Mouse (Mus musculus): ENCODE measurements around the gene Cdh12. TPM values are rescaled to one million over a fixed set of nuclear protein-coding genes. Genes with fewer than 3 reads are reported as not detected.

The Cdh12 gene
- polyA plus RNA-seq, 1 experiment: 0.73 TPM

GRCm38 (mm10) chr15:20967463-20967862 is 518.4 kb downstream of the Cdh12 start:
- H3K27ac ChIP-seq (ENCODE audit: control insufficient read depth, insufficient read depth, low read depth, low read length): no peak overlapping the region
- no peaks in the 10 kb centered on the region for H3K27me3 ChIP-seq (ENCODE audit: control insufficient read depth, insufficient read depth, low read length)
- no peak overlapping the region for H3K4me3 ChIP-seq (ENCODE audit: control insufficient read depth, low read depth, low read length)
- no peaks in the 10 kb centered on the region for H3K36me3 ChIP-seq (ENCODE audit: control insufficient read depth, insufficient read depth, low read length)
- TF ChIP-seq CTCF (IDR thresholded peaks at IDR 0.05; ENCODE audit: control insufficient read depth, insufficient read depth, insufficient replicate concordance, low read depth, low read length): no peak
- no peak for TF ChIP-seq POLR2A (IDR thresholded peaks at IDR 0.05; ENCODE audit: control insufficient read depth, low read depth, low read length)
- H3K4me1 ChIP-seq (ENCODE audit: control insufficient read depth, insufficient read depth, low read length): no peaks in the 10 kb centered on the region

GRCm38 (mm10) chr15:20971041-20971440 is 522.0 kb downstream of the Cdh12 start:
- Histone ChIP-seq H3K4me3 (ENCODE audit: control insufficient read depth, low read depth, low read length) (no peak overlapping the region), H3K36me3 (ENCODE audit: control insufficient read depth, insufficient read depth, low read length) (no peaks in the 10 kb centered on the region), H3K4me1 (ENCODE audit: control insufficient read depth, insufficient read depth, low read length) (no peaks in the 10 kb centered on the region), H3K27ac (ENCODE audit: control insufficient read depth, insufficient read depth, low read depth, low read length) (no peak overlapping the region), H3K27me3 (ENCODE audit: control insufficient read depth, insufficient read depth, low read length) (no peaks in the 10 kb centered on the region)
- TF ChIP-seq POLR2A (IDR thresholded peaks at IDR 0.05; ENCODE audit: control insufficient read depth, low read depth, low read length) (no peak), CTCF (IDR thresholded peaks at IDR 0.05; ENCODE audit: control insufficient read depth, insufficient read depth, insufficient replicate concordance, low read depth, low read length) (no peak)

GRCm38 (mm10) chr15:21000541-21000940 is 551.5 kb downstream of the Cdh12 start:
- H3K36me3 ChIP-seq (ENCODE audit: control insufficient read depth, insufficient read depth, low read length): no peaks in the 10 kb centered on the region
- H3K4me1 ChIP-seq (ENCODE audit: control insufficient read depth, insufficient read depth, low read length): no peaks in the 10 kb centered on the region
- H3K27ac ChIP-seq (ENCODE audit: control insufficient read depth, insufficient read depth, low read depth, low read length): no peak overlapping the region
- TF ChIP-seq POLR2A (IDR thresholded peaks at IDR 0.05; ENCODE audit: control insufficient read depth, low read depth, low read length) (no peak), CTCF (IDR thresholded peaks at IDR 0.05; ENCODE audit: control insufficient read depth, insufficient read depth, insufficient replicate concordance, low read depth, low read length) (no peak)
- no peaks in the 10 kb centered on the region for H3K27me3 ChIP-seq (ENCODE audit: control insufficient read depth, insufficient read depth, low read length)
- H3K4me3 ChIP-seq (ENCODE audit: control insufficient read depth, low read depth, low read length): no peak overlapping the region

- Histone ChIP-seq H3K27ac (ENCODE audit: control insufficient read depth, insufficient read depth, low read depth, low read length) (no peak overlapping the region), H3K4me3 (ENCODE audit: control insufficient read depth, low read depth, low read length) (no peak overlapping the region), H3K27me3 (ENCODE audit: control insufficient read depth, insufficient read depth, low read length) (no peaks in the 10 kb centered on the region), H3K4me1 (ENCODE audit: control insufficient read depth, insufficient read depth, low read length) (no peaks in the 10 kb centered on the region), H3K36me3 (ENCODE audit: control insufficient read depth, insufficient read depth, low read length) (no peaks in the 10 kb centered on the region)
- TF ChIP-seq CTCF (IDR thresholded peaks at IDR 0.05; ENCODE audit: control insufficient read depth, insufficient read depth, insufficient replicate concordance, low read depth, low read length) (no peak), POLR2A (IDR thresholded peaks at IDR 0.05; ENCODE audit: control insufficient read depth, low read depth, low read length) (no peak)
Observed at GRCm38 (mm10) chr15:21007931-21008330, 558.9 kb downstream of the Cdh12 start.

GRCm38 (mm10) chr15:21008487-21008886 is 559.4 kb downstream of the Cdh12 start:
- Histone ChIP-seq H3K27ac (ENCODE audit: control insufficient read depth, insufficient read depth, low read depth, low read length) (no peak overlapping the region), H3K36me3 (ENCODE audit: control insufficient read depth, insufficient read depth, low read length) (no peaks in the 10 kb centered on the region), H3K4me1 (ENCODE audit: control insufficient read depth, insufficient read depth, low read length) (no peaks in the 10 kb centered on the region), H3K4me3 (ENCODE audit: control insufficient read depth, low read depth, low read length) (no peak overlapping the region), H3K27me3 (ENCODE audit: control insufficient read depth, insufficient read depth, low read length) (no peaks in the 10 kb centered on the region)
- TF ChIP-seq CTCF (IDR thresholded peaks at IDR 0.05; ENCODE audit: control insufficient read depth, insufficient read depth, insufficient replicate concordance, low read depth, low read length): no peak
- no peak for TF ChIP-seq POLR2A (IDR thresholded peaks at IDR 0.05; ENCODE audit: control insufficient read depth, low read depth, low read length)

GRCm38 (mm10) chr15:21008969-21009368 is 559.9 kb downstream of the Cdh12 start:
- Histone ChIP-seq H3K27me3 (ENCODE audit: control insufficient read depth, insufficient read depth, low read length) (no peaks in the 10 kb centered on the region), H3K36me3 (ENCODE audit: control insufficient read depth, insufficient read depth, low read length) (no peaks in the 10 kb centered on the region), H3K4me3 (ENCODE audit: control insufficient read depth, low read depth, low read length) (no peak overlapping the region), H3K4me1 (ENCODE audit: control insufficient read depth, insufficient read depth, low read length) (no peaks in the 10 kb centered on the region), H3K27ac (ENCODE audit: control insufficient read depth, insufficient read depth, low read depth, low read length) (no peak overlapping the region)
- TF ChIP-seq CTCF (IDR thresholded peaks at IDR 0.05; ENCODE audit: control insufficient read depth, insufficient read depth, insufficient replicate concordance, low read depth, low read length) (no peak), POLR2A (IDR thresholded peaks at IDR 0.05; ENCODE audit: control insufficient read depth, low read depth, low read length) (no peak)

GRCm38 (mm10) chr15:21063683-21064082 is 614.6 kb downstream of the Cdh12 start:
- no peak for TF ChIP-seq CTCF (IDR thresholded peaks at IDR 0.05; ENCODE audit: control insufficient read depth, insufficient read depth, insufficient replicate concordance, low read depth, low read length)
- TF ChIP-seq POLR2A (IDR thresholded peaks at IDR 0.05; ENCODE audit: control insufficient read depth, low read depth, low read length): no peak

GRCm38 (mm10) chr15:21069264-21069663 is 620.2 kb downstream of the Cdh12 start:
- Histone ChIP-seq H3K4me1 (ENCODE audit: control insufficient read depth, insufficient read depth, low read length) (no peaks in the 10 kb centered on the region), H3K27ac (ENCODE audit: control insufficient read depth, insufficient read depth, low read depth, low read length) (no peak overlapping the region), H3K27me3 (ENCODE audit: control insufficient read depth, insufficient read depth, low read length) (no peaks in the 10 kb centered on the region), H3K36me3 (ENCODE audit: control insufficient read depth, insufficient read depth, low read length) (no peaks in the 10 kb centered on the region), H3K4me3 (ENCODE audit: control insufficient read depth, low read depth, low read length) (no peak overlapping the region)
- TF ChIP-seq POLR2A (IDR thresholded peaks at IDR 0.05; ENCODE audit: control insufficient read depth, low read depth, low read length): no peak
- TF ChIP-seq CTCF (IDR thresholded peaks at IDR 0.05; ENCODE audit: control insufficient read depth, insufficient read depth, insufficient replicate concordance, low read depth, low read length): no peak

More at GRCm38 (mm10) chr15:21063683-21064082, 614.6 kb downstream of the Cdh12 start:
- Histone ChIP-seq H3K27ac (ENCODE audit: control insufficient read depth, insufficient read depth, low read depth, low read length) (no peak overlapping the region), H3K4me3 (ENCODE audit: control insufficient read depth, low read depth, low read length) (no peak overlapping the region), H3K27me3 (ENCODE audit: control insufficient read depth, insufficient read depth, low read length) (no peaks in the 10 kb centered on the region), H3K4me1 (ENCODE audit: control insufficient read depth, insufficient read depth, low read length) (no peaks in the 10 kb centered on the region), H3K36me3 (ENCODE audit: control insufficient read depth, insufficient read depth, low read length) (no peaks in the 10 kb centered on the region)
